Mouse (Mus musculus) heart, adult 9 months (tissue): Measurements from ENCODE around the gene Tsen2.

Experiments
- DNase-seq, 2 experiments: peaks; one replicate each; pipeline ENCODE4 v3.0.0; 2022; ENCODE audit warnings: low spot score in 2 of 2

Gene Tsen2

DNA sequence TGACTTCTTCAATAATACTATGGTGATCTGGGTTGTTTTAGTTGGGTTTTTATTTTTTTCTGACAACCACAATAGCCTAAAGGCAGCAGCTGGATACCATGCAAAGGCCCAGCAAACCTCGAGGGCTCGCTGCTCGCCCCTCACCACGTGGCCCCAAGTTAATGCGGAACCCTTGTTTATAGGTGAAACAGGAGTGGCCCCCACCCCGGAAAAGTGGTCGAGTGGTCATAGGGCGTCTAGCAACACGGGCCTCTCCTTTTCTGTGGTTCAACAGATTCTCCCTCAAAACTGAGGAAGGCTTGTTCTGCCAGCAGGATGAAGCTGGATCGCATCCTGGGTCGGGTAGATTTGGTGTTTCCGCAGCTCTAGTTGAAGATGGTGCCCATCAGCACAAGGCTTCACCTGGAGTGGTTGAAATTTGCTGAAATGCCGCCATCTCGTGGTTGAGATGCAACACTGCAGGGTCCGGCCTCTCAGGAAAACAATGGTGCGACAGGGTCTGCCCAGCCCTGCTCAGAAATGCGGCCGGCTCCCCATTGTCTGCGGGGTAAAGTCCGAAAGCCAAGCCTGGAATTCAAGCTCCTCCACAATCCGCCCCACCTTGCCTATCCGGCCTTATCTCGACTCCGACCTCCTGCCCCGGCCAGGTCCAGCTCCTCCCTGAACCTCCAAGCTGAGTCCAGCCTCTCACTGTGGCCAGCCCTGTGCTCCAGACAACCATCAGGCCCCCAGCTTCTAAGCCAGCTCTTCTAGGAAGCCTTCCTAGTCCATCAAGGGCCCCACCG lies 5.6 kb upstream of the Tsen2 start:
- peak; percentile 74 to 83 for DNase-seq

DNA sequence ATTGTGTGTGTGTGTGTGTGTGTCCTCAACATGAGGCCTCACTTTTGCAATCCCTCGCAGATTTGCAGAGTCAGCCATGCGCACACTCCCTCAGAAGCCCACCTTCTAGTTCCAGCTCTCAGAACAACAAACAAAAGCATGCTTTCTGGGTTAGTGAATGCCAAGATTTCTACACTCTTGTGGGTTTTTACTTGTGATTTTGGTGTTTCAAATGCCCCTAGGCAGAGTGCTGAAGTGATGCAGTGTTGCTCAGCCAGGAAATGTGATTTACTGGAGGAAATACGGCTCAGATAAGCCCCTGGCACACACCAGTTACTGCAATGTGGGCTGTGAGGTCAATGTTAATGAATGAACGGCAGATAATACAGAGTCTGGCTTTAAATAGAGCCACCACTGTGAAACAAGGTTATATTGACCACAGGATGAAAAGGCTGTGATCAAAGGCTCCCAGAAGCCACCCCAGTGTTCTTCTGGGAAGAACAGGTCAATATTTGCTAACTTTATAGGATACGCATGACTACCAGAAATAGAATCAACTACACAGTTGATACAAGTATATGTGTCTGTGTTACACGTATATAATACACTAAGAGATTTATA lies 2.7 kb upstream of the Tsen2 start:
- DNase-seq: no peak

DNA sequence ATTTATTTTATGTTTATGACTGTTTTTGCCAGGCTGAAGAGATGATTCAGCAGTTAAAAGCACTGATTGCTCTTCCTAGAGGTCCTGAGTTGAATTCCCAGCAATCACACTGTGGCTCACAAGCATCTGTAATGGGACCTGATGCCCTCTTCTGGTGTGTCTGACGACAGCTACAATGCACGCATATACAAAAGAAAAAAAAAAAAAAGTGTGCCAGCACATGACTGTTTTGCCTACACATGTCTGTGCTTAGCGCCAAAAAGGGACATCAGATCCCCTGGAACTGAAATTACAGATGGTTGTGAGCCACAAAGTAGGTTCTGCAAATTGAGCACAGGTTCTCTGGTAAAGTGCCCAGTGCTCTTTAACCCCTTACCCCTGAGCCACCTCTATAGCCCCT lies 2.1 kb upstream of the Tsen2 start:
- DNase-seq: no peak

DNA sequence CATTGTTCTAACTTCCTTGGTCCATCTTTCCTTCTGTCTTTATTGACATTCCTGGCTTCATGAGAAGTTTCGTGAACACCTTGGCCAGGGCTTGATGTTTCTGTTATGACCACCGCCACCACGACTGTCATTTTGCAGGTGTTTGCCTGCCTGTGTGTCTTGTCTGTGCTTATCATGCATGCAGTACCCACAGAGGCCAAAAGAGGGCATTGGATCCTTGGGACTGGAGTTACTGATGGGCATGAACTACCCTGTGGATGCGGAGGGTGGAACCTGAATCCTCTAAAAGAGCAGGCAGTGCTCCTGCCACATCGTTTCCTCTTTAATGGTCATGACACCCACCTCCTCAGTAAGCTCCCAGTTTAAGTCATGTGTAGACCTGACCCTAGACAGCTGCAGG lies 1.8 kb downstream of the Tsen2 start:
- DNase-seq: peak in 1 of 2 experiments; percentile 41

DNA sequence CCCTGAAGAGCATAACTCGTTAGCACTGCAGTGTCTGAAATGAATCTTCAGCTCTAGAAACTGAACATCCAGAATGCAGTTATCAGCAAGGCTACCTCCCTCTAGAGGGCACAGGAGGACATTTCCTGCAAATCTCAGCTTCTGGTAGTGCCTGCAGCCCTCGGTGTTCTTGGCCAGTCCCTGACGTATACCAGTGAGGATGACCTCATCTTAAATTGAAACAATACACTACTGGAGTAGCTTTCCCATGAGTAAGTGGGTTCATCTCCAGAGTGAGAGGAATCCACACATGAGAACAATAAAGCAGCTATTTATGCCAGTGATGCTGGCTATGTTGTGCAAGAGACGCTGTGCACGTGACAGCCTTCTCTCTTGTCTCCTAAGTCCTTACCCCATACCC lies 11.0 kb downstream of the Tsen2 start:
- DNase-seq: no peak

DNA sequence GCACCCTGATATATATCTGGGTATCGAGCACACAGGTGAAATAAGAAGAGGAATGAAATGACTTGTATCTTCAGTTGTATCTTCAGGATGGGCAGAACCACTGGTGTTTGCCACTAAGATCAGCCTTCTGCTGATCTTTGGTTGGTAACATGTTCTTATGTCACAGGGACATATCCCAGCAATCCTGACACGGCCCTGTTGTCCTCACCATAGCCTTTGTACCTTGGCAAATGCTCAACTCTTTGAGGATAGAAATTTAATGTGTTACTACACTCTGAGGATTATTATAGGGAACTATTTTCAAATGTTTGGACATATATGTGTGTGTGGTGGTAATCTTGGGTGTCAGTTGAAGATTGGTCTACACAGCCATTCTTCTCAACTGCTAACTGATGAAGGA lies 13.7 kb downstream of the Tsen2 start:
- DNase-seq: no peak

DNA sequence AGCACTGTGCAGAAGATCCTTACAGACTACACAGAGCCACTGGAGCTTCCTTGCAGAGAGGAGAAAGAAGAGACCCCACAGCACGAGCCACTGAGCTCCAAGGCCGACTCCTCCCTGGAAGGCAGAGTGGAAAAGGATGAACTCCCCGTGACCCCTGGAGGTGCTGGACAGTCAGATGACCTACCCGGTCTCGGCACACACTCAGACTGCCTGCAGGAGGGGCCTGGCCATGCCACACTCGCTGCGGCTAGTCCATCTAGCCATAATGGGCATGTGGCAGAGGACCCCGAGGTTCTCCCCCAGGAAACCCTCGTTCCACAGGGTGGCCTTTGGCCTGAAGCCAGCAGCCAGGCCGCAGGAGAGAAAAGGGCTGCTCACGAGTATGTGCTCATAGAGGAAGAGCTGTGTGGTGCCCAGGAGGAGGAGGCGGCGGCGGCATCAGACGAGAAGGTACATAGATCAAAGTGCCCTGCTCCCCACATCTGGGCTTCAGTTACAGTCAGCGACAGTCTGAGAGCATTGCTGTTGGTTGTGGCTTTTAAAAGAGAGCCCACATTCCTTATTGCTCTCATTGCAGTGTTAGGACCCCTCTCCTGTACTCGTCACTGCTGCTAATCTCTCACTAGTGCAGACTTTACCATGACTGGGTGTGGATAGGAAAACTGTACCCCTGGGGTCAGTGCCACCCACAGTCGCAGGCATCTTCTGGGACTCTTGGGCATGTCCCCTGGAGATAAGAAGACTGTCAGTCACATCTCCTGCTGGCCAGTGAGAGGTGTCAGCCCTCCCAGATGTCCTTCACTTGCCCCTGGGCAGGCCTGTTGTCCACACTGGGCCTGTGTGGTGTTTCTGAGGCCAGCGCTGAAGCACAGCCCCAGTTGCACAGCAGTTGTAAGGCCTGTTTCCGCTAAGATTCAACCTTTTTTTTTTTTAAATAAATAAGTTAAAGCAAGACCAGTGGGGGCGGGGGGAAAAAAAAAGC lies 15.5 kb downstream of the Tsen2 start:
- no peak for DNase-seq

DNA sequence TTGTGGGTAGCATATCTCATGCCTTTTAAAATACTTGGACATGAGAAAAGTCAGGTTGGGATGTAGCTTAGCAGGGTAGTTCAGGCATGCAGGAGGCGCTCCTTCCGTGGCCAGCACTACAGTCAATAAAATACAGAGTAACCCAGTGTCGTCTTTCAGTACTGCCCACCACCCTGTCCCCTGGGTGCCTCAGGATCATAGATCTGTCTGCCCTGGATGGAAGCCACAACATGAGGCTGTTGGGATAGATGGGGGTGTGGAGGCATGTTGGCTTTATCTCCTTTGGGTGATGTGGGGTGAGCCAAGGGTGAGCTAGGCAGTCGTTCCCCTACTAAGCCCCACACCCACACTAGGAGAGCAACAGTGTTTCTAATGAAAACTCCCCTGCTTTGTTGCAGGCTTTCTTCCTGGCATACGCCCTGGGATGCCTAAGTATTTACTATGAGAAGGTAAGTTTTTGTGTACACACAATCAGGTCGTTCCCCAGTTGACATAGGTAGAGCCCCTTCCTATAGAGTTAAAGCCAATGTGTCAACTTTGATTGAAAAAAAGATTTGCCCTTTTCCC lies 21.1 kb downstream of the Tsen2 start:
- DNase-seq: no peak

DNA sequence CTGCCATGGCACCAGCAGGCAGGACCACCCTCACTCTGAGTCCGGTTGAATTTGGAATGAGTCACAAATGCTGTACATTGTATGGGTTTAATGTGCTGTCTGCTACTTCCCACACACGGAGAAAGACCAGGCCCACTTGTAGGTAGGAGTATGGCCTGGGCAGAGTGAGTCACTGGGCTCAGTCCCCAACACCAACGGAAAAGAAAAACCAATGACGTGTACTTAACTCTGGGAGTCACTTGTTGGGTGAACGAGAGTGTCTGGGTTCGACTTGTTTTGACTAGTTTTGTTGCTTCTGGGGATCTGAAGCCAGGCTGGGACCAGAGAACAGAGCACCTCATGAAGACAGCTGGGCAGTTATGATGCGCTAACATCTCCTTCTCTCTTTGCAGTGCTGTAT lies 29.7 kb downstream of the Tsen2 start:
- no peak for DNase-seq

DNA sequence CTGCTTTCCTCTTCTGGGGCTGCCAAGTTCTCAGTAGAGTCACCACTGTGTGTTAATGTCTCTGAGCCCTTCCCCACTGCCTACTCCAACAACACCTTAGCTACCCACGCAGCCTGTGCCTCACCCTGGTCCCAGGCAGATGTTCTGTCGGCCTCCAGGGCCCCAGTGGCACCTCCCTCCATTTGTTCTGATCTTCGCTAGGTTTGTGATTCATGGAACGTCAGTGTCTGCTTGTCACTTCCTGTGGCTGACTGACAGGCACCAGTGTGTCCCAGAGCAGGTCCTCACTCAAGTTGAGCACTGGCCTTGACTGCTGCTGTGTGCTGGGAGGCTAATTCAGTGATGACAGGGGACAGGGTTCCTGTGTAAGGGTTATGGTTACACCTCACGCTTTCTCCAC lies 32.9 kb downstream of the Tsen2 start:
- no peak for DNase-seq

DNA sequence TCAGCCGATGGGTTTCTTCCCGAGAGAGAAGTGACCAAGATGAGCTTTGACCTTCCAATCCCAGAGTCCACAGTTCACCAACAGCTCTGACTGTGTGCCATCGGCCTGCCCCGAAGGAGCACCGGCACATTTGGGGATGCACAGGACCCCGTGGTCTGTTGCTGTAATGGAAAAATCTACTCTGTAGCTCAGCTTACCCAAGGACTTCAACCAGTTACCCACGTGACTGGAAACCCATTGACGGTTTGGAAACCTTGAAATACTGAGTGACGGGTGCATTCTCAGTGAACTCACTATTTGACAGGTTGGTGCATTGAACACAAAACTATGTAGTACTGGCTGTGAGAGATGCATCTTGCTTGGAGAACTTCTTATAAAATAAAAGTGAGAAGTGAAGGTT lies 33.5 kb downstream of the Tsen2 start:
- no peak for DNase-seq

DNA sequence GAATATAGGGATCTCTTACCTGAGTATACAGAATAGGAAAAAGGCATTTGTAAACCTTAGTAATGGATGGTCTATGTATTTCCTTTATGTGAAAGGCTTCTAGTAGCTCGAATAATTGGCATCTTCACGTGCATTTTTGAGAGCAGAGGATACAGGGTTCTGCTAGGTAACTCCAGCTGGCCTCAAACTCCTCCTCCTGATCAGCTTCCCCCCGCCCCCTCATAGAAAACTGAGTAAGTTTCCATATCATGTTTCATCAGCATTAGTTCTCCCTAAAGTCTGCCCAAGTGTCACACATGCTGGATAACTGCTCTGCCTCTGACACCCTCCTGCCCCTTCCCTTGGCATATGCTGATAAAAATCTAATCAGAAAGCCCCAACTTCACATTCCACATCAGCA lies 36.3 kb downstream of the Tsen2 start:
- DNase-seq: no peak

DNA sequence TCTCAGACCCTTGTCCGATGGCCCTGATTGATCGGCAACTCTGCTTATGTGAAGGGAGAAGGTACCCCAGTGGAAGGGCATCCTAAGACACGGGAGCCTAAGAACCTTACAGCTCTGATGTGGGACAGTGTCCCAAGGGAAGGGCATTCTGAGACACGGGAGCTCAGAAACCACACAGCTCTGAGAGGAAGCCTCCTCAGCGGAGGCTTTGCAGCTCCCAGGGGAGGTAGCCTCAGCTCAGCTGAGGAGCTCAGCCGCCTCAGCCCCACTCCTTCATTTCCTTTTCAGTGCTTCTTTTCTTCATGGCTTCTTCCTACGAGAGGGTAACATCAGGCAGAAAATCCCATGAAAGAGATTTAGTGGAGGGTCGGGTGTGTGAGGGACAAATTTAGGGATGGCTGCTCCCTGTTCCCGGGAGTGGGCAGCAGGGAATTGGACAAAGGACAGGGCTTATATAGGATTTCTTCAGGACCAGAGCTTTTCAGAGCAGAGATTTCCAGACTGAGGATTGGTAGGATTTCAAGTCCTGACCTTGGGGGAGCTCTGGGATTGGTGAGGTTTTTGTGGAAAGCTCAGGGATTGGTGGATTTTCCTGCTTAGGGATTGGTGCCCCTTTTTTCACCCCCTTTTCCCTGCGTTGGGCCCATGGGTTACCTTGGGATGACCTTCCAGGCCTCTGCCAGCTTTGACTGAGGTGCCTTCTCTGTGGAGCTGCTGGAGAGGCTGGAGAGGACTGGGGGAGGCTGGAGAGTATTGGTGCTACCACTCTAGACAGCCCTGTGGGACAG lies 38.1 kb downstream of the Tsen2 start:
- no peak for DNase-seq

DNA sequence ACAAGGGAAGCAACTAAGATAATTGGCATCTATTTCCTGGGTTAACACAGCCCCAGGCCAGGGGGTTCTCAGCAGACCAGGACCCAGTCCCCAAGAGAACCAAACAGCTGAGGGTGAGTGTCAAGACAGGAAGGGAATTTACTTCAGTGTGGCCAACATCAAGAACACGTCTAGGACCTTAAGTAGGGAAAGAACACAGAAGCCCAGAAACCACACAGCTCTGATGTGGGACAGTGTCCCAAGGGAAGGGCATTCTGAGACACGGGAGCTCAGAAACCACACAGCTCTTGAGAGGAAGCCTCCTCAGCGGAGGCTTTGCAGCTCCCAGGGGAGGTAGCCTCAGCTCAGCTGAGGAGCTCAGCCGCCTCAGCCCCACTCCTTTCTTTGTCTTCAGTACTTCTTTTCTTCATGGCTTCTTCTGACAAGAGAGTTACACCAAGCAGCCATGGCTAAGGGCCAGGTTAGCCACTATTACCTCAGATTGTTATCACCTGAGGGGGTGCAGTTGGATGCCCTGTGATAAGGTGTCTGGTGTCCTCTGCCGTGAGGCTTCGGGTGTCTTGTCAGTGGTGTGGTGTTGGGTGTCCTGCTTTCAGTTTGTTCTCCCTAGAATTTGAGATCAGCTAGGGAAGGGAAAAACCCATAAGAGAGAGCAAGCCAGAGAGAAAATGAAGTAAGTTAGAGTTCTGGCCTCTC lies 39.1 kb downstream of the Tsen2 start:
- no peak for DNase-seq

DNA sequence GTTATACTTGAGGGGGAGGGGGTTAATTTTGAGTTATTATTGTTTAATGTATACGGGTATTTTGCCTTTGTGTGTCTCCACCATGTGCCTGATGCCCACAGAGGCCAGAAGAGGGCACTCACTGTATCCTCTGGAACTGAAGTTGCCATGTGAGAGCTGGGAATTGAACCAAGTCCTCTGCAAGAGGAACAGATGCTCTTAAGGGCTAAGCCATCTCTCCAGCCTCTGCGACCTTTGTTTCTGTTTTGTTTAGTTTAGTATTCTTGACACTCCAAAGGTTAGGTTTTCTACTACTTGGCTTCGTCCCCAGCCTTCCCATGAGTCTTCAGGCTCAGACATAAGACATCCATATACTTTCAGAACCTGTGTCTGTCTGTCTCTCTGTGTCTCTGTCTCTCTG lies 39.7 kb downstream of the Tsen2 start:
- no peak for DNase-seq

DNA sequence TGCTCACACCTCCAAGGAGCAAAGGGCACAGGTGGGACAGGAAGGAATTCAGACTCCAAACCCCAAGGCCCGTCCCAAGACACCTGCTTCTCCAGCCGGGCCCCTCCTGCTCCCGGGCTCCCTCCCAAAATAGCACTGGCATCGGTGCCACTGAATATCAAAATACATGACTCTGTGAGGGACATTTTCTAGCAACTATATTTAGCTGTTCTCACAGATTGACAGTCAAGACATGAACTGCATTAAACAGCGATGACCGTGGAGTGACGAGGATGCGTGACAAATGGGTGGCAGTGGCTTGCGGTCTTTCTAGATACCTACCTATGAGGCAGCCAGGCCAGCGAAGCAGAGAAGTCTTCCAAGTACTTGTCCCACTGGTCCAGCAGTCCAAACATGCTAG lies 41.9 kb downstream of the Tsen2 start:
- peak; percentile 13 to 32 for DNase-seq

DNA sequence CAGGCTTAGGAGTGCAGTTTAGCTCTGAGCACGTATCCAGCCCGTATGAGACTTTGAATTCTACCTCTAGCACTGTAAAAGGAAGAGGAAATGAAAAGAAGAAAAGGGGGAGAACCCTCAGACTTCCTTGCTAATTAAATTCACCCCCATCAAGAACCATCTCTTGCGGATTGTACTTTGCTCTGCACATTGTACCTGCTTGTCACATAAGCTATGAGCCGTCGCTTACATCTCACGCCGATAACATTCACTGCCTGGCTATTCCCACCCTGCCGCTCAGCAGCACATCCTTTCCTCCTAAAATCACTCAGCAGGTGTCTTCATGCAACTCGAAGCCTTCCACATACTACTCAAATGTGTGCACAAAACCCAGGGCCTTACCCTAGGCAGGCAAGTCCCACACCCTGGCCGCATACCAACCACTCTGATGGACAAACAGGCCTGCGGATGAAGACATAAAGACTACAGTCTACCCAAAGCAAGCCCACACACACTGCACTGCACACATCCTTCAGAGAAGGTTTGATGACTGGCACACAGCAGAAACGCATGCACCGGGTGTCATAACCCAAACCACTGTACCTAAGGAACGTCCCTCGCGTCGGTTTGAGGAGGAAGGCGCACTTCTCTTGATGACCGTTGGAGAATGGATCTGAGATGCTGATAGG lies 47.4 kb downstream of the Tsen2 start:
- no peak for DNase-seq

DNA sequence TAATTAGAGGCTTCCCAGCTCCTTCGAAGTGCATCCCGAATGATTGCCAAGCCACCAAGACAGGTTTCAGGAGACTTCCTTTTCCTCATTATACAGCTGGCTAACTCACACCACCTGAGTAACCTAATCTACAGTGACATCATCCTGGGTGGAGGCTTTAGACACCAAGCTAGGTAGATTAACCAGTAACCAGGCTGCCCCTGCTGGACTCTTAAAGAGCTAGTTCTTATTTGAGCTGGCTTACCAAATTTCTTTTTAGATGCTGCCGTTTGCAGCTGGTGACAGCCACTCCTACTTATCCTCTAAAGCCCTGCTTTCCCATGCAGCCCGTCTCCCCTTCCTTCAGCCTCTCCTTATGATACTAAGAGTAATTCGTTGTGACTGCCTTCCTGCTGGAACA lies 48.0 kb downstream of the Tsen2 start, which contains the start of gene Mkrn2os:
TSS of gene Mkrn2os (minus strand) at position 119 of the 400 bp plus-strand sequence.
- DNase-seq: no peak

DNA sequence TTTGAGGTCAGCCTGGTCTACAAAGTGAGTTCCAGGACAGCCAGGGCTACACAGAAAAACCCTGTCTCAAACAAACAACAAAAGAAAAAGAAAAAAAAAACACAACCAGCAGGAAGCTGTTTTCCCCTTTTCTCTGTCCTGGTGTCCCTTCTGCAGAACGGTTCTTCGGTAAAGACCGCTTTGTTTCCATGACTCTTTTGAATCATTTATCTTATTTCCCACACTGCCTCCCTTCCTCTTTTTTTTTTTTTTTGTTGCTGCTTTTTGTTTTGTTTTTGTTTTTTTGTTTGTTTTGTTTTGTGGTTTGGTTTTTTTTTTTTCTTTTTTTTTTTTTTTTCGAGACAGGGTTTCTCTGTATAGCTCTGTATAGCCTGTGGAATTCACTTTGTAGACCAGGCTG lies 48.8 kb downstream of the Tsen2 start:
- no peak for DNase-seq

DNA sequence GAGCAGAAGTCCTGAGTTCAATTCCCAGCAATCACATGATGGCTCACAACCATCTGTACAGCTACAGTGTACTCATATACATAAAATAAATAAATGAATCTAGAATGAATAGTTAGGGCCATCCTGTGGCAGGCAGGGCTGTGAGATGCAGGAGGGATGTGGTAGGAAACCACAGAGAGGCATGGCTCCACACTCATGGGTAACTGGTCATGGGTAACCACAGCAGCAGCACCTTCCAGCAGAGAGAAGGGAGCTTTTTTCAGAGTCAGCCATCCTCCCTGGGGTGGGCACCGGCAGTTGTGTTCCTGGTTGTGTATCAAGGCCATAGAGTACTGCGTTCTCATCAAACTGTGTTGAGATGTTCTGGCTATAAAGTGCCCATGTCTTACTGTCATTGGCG lies 50.0 kb downstream of the Tsen2 start:
- DNase-seq: no peak
